Mouse (Mus musculus) spleen, adult 2 months (tissue): ENCODE measurements around the gene Arsb. TPM values are rescaled to one million over a fixed set of nuclear protein-coding genes. Genes with fewer than 3 reads are reported as not detected.

ENCODE experiments used
- DNase-seq, 2 experiments: peaks; one replicate each; pipeline versions ENCODE4 v3.0.0 to v3.0.0-alpha.2; 2012 to 2021; ENCODE audit warnings: low spot score in 2 of 2, low read depth in 1 of 2
- H3K27ac ChIP-seq: fragments of 200-500 bp; 2 replicates; pipeline ENCODE4 v1.5.1; 2012; ENCODE audit warnings: low read length, inconsistent platforms; ENCODE audit not compliant: insufficient read depth
- H3K27me3 ChIP-seq: fragments of 200-500 bp; 2 replicates; pipeline ENCODE4 v1.6.1; 2012; ENCODE audit warnings: mild to moderate bottlenecking, moderate library complexity, low read length, inconsistent platforms; ENCODE audit not compliant: control insufficient read depth, insufficient read depth
- H3K36me3 ChIP-seq: fragments of 200-500 bp; 2 replicates; pipeline ENCODE4 v1.6.1; 2012; ENCODE audit warnings: mild to moderate bottlenecking, low read length, inconsistent platforms; ENCODE audit not compliant: control insufficient read depth, insufficient read depth
- H3K4me1 ChIP-seq: fragments of 200-500 bp; 2 replicates; pipeline ENCODE4 v1.6.1; 2011; ENCODE audit warnings: inconsistent platforms; ENCODE audit not compliant: control insufficient read depth, insufficient read depth, insufficient read length
- H3K4me3 ChIP-seq: fragments of 200-500 bp; 2 replicates; pipeline ENCODE4 v1.5.1; 2011; ENCODE audit warnings: mild to moderate bottlenecking, inconsistent platforms; ENCODE audit not compliant: insufficient read depth, insufficient read length; ENCODE audit errors: extremely low read depth
- CTCF ChIP-seq: fragments of 200-500 bp; IDR thresholded peaks from 2 replicates; pipeline ENCODE4 v1.5.1; 2011; ENCODE audit warnings: mild to moderate bottlenecking, inconsistent platforms; ENCODE audit not compliant: insufficient read depth, insufficient read length, insufficient replicate concordance; ENCODE audit errors: extremely low read depth
- POLR2A ChIP-seq: fragments of 200-500 bp; IDR thresholded peaks from 2 replicates; pipeline ENCODE4 v1.6.1; 2011; ENCODE audit warnings: low read depth, low read length, inconsistent platforms
- WGBS: fragments of 180-500 bp; shearing (Covaris S2); methylation state at CpG from one replicate; pipeline ENCODE4 v1.1.7; 2018; 5-methylcytosine and 5-hydroxymethylcytosine counted together
- polyA plus RNA-seq: library from polyadenylated mRNA; depleted of rRNA; stranded (reverse); fragments of >200 nt; gene quantifications from 2 replicates; pipeline ENCODE4 v1.2.3, GENCODE M21; 2012

Arsb gene
- polyA plus RNA-seq, 1 experiment, result 16.6 TPM

DNA sequence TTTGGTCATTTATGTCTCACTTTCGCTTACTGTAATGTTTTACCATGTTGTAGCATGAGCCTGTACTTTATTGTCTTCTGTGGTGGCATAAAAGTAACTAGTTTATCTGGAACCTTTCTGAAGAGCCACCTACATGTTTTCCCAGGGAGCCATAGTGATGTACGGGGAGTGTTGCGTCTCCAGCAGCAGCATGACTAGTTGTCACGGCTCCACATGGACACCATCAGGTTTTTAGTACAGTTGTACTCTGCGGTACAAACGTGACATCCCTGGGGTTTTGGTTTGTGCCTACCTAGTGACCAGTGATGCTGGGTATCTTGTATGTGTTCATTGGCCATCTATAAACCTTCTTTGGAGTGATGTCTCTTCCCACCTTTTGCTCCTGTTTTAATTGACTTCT lies 77.2 kb downstream of the Arsb start:
- Histone ChIP-seq H3K27me3 (no peaks in the 10 kb centered on the region), H3K4me1 (no peaks in the 10 kb centered on the region), H3K4me3 (no peak overlapping the region), H3K36me3 (no peaks in the 10 kb centered on the region), H3K27ac (no peak overlapping the region)
- DNase-seq, result no peak
- WGBS, result 93% methylated on average over 6 of the region's 6 CpGs
- TF ChIP-seq POLR2A, result no peak
- TF ChIP-seq CTCF, result no peak

DNA sequence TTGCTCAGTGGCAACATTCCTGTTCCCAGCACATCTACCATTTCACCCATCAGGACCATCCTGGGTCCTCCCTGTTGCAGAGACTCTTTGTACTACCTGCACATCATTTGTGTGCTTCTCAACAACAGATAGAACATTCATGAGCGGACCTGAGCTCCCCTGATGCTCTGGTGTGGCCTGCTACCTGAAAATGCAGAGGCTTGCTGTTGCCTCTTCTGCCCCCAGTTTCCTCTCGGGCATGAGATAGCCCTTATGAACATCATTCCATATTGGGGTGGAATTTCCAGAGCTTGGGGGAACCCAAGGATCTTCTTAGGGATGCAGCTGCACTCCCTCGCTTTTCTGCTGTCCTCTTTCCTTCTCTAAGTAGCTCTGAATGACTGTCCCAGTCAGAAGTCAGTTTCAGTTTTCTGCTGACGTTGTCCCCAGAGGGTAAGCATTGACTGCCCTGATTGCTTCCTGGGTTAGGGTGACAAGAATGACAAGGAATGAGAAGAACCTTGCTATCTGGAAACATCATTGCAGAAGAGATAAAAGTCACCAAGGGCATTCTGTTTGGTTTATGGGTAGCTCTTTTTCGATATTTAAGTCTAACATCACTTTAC lies 78.4 kb downstream of the Arsb start:
- WGBS, result 69% methylated on average over 5 of the region's 5 CpGs

DNA sequence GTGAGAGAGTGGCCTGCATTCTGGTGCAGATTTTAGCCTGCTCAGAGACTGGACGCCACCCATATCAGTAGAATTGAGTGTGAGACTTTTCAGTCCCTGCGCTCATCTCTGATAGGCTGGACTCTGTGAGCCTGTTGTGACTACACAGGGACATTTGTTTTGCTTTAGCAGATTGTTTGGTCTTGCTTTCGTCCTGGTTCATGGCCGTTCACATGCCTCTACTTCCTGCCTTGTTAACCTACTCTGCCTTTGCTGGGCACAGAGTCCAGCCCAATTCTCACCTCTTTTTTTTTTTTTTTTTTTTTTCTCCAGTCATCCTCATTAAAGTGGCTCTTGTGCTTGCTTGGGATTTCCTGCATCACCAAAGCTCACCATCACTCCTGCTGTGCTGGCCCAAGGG lies 79.2 kb downstream of the Arsb start:
- no peaks in the 10 kb centered on the region for H3K36me3 ChIP-seq
- WGBS, result 88% methylated on average over 4 of the region's 4 CpGs
- TF ChIP-seq CTCF (no peak), POLR2A (no peak)
- H3K27me3 ChIP-seq, result no peaks in the 10 kb centered on the region
- DNase-seq, result no peak
- no peak overlapping the region for H3K4me3 ChIP-seq
- no peak overlapping the region for H3K27ac ChIP-seq
- no peaks in the 10 kb centered on the region for H3K4me1 ChIP-seq

More for the DNA sequence above, 78.4 kb downstream of the Arsb start:
- Histone ChIP-seq H3K4me1 (no peaks in the 10 kb centered on the region), H3K27ac (no peak overlapping the region), H3K27me3 (no peaks in the 10 kb centered on the region), H3K4me3 (no peak overlapping the region), H3K36me3 (no peaks in the 10 kb centered on the region)
- TF ChIP-seq CTCF (no peak), POLR2A (no peak)
- DNase-seq, result no peak

DNA sequence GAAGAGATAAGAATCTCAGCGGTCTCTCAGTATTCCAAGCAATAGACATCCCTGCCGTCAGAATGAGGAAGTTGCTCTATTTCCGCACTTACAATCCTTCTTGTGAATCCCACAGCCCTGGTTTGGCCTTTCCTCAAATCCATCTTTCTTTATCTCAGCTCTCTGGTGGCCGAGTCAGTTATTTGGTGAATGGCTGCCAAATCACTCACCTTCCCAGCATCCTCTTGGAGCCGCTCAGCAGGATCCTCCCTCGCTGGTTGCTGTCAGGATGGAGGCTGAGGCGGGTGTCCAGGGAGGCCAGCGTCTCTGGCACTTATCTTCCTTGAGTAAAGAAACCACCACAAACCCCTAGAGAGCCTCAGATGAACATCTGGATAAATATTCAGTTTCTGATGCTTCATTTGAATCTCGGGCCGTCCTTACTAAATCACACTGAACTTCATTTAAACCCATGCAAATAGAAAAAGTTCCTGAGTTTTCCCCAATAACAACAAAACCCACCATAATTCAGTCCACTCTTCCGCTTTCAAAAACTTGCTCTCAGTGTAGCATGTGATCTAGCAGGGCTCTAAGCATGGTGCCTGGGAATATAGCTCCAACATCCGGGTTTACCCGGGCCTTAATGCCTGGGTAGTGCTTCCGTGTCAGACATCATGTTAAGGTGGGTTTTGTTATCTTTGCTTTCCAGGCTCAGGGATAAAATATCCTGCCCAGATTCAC lies 81.1 kb downstream of the Arsb start:
- WGBS, result 73% methylated on average over 14 of the region's 14 CpGs
- Histone ChIP-seq H3K36me3 (no peaks in the 10 kb centered on the region), H3K4me1 (no peaks in the 10 kb centered on the region), H3K27ac (no peak overlapping the region), H3K27me3 (no peaks in the 10 kb centered on the region), H3K4me3 (no peak overlapping the region)
- DNase-seq, result no peak
- TF ChIP-seq POLR2A (no peak), CTCF (no peak)

DNA sequence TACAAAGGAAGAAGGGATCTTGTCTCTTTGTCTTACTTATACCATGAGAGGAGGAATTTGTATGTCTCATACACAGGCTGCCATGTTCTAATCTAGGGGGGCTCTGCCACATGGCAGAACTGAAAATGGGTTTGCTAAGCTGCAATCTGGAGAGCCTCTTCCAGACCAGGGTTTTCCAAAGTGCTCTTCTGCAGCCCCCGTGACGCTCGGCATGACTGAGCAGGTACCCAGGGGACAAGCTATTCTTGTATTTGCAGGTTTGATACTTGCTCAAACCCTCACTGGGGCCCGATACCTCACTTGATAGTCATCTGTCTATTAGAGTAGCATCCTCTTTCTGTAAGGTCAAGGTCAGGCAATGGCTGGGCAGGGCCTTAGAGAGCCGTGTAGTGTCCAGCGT lies 82.3 kb downstream of the Arsb start:
- Histone ChIP-seq H3K36me3 (no peaks in the 10 kb centered on the region), H3K27me3 (no peaks in the 10 kb centered on the region), H3K4me3 (no peak overlapping the region), H3K4me1 (no peaks in the 10 kb centered on the region), H3K27ac (no peak overlapping the region)
- DNase-seq, result no peak
- TF ChIP-seq POLR2A (no peak), CTCF (no peak)
- 80% methylated on average over 6 of the region's 6 CpGs for WGBS

DNA sequence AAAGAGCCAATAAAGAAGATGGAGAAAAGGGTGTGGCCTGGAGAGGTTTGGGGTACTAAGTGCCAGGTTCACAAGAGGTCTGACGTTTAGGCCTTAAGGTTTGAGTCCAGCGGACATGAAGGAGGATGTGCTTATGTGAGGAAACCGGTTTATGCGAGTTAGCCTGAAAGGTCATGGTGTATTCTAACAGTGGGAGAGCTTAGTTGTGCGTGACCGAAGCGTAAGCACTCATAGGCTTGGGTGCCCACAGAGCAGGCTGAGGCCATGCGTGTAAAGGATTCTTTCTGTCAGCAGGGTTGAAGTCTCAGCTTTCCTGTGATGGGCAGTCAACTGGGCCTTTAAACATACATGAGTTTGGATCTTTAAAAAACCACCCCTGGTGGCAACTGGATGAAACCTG lies 82.9 kb downstream of the Arsb start:
- no peak for DNase-seq
- WGBS, result 81% methylated on average over 8 of the region's 8 CpGs
- no peak for TF ChIP-seq CTCF
- no peak overlapping the region for H3K4me3 ChIP-seq
- H3K36me3 ChIP-seq, result no peaks in the 10 kb centered on the region
- no peak overlapping the region for H3K27ac ChIP-seq
- H3K4me1 ChIP-seq, result no peaks in the 10 kb centered on the region
- H3K27me3 ChIP-seq, result no peaks in the 10 kb centered on the region

DNA sequence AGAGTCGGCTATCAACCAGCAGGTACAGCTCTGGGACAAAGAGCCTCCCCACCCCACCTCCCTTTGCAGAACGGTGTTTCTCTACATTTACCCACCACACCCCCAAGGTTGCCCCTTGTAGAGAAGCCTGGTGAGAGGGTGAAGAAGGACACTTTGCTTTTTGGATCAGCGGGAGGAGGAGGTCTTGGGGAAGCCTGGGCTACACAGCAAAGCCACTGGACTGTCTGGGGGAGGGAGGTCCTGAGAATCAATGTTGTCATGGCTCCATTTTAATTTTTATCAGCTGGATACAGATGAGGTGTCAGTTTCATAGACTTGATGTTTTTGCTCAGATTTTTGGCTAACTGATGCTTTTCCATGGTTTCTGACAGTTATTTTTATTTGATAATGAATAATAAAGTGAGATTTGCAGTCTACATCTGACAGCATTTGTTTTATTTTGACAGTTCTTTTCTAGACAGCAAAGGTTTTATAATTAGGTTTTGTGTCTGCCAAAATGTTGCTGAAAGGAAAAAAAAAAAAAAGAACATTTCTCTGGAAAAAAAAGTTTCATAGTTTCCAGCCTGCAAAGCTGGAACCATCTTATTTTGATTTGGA lies 83.6 kb downstream of the Arsb start:
- H3K4me1 ChIP-seq, result no peaks in the 10 kb centered on the region
- 91% methylated on average over 3 of the region's 3 CpGs for WGBS
- no peaks in the 10 kb centered on the region for H3K36me3 ChIP-seq
- TF ChIP-seq CTCF (no peak), POLR2A (no peak)
- no peak overlapping the region for H3K4me3 ChIP-seq
- no peak overlapping the region for H3K27ac ChIP-seq
- H3K27me3 ChIP-seq, result no peaks in the 10 kb centered on the region
- no peak for DNase-seq
